Mouse (Mus musculus): ENCODE measurements around the gene Arhgap9. TPM values are rescaled to one million over a fixed set of nuclear protein-coding genes. Genes with fewer than 3 reads are reported as not detected.

Arhgap9 gene
- total and polyA plus RNA-seq, 2 experiments from 2014 or later, result 0.52 to 0.81 TPM

GRCm38 (mm10) chr10:127340577-127341359 lies 19.0 kb downstream of the Arhgap9 start:
- ATAC-seq, result no peak
- DNase-seq, result peak; percentile 22
- TF ChIP-seq CTCF (IDR thresholded peaks at IDR 0.05; ENCODE audit: low read depth), result no peak
- 3% methylated on average over 27 of the region's 27 CpGs for WGBS
- Histone ChIP-seq H3K27ac (ENCODE audit: low read depth, low read length) (no peak overlapping the region), H3K4me3 (ENCODE audit: low read depth, low read length) (peak overlapping the region; percentile 28), H3K27me3 (ENCODE audit: insufficient read depth, low read length) (peaks cover 30% of the 10 kb centered on the region), H3K36me3 (ENCODE audit: insufficient read depth) (no peaks in the 10 kb centered on the region), H3K4me1 (ENCODE audit: insufficient read depth) (peaks cover 13% of the 10 kb centered on the region), H3K4me2 (ENCODE audit: low read depth) (peak overlapping the region; percentile 53), H3K9me3 (ENCODE audit: low read length) (no peaks in the 10 kb centered on the region), H3K9ac (no peak overlapping the region)

- H3K9ac ChIP-seq, result no peak overlapping the region
- H3K4me3 ChIP-seq (ENCODE audit: low read depth, low read length), result peak overlapping the region; percentile 26; the same call in 1 of the 2 replicates
- H3K4me2 ChIP-seq (ENCODE audit: low read depth), result peak overlapping the region; percentile 53
- no peaks in the 10 kb centered on the region for H3K9me3 ChIP-seq (ENCODE audit: low read length)
- H3K36me3 ChIP-seq (ENCODE audit: insufficient read depth), result no peaks in the 10 kb centered on the region
- no peak for TF ChIP-seq CTCF (IDR thresholded peaks at IDR 0.05; ENCODE audit: low read depth)
- 2% methylated on average over 9 of the region's 11 CpGs for WGBS
- no peak overlapping the region for H3K27ac ChIP-seq (ENCODE audit: low read depth, low read length)
- peaks cover 30% of the 10 kb centered on the region for H3K27me3 ChIP-seq (ENCODE audit: insufficient read depth, low read length)
- ATAC-seq, result no peak
- peaks cover 13% of the 10 kb centered on the region for H3K4me1 ChIP-seq (ENCODE audit: insufficient read depth)
- DNase-seq, result no peak
These were observed 19.6 kb downstream of the Arhgap9 start for GRCm38 (mm10) chr10:127341360-127341690.

GRCm38 (mm10) chr10:127341891-127342639 lies 20.3 kb downstream of the Arhgap9 start, which contains the start of gene Gli1:
Gene Gli1, minus strand, starts transcription at chr10:127341974.
- TF ChIP-seq CTCF (IDR thresholded peaks at IDR 0.05; ENCODE audit: low read depth), result peak; percentile 89
- Histone ChIP-seq H3K27me3 (ENCODE audit: insufficient read depth, low read length) (peaks cover 30% of the 10 kb centered on the region), H3K9ac (no peak within 1 kb of the TSS), H3K27ac (ENCODE audit: low read depth, low read length) (no peak within 1 kb of the TSS), H3K36me3 (ENCODE audit: insufficient read depth) (no peaks in the 10 kb centered on the region), H3K4me2 (ENCODE audit: low read depth) (peak within 1 kb of the TSS; percentile 53), H3K4me1 (ENCODE audit: insufficient read depth) (peaks cover 13% of the 10 kb centered on the region), H3K4me3 (ENCODE audit: low read depth, low read length) (peak within 1 kb of the TSS; percentile 26), H3K9me3 (ENCODE audit: low read length) (no peaks in the 10 kb centered on the region)
- WGBS, result 2% methylated on average over 29 of the region's 29 CpGs
- peak; percentile 87 for DNase-seq
- peak; percentile 61 for ATAC-seq

GRCm38 (mm10) chr10:127343029-127343428 lies 21.3 kb downstream of the Arhgap9 start:
- H3K4me2 ChIP-seq (ENCODE audit: low read depth), result no peak overlapping the region
- WGBS, result 65% methylated on average over 3 of the region's 3 CpGs
- DNase-seq (no peak), ATAC-seq (no peak)
- H3K9ac ChIP-seq, result no peak overlapping the region
- H3K9me3 ChIP-seq (ENCODE audit: low read length), result no peaks in the 10 kb centered on the region
- no peak overlapping the region for H3K27ac ChIP-seq (ENCODE audit: low read depth, low read length)
- no peak overlapping the region for H3K4me3 ChIP-seq (ENCODE audit: low read depth, low read length)
- no peak for TF ChIP-seq CTCF (IDR thresholded peaks at IDR 0.05; ENCODE audit: low read depth)
- H3K4me1 ChIP-seq (ENCODE audit: insufficient read depth), result peaks cover 13% of the 10 kb centered on the region
- H3K36me3 ChIP-seq (ENCODE audit: insufficient read depth), result no peaks in the 10 kb centered on the region
- H3K27me3 ChIP-seq (ENCODE audit: insufficient read depth, low read length), result peaks cover 30% of the 10 kb centered on the region

GRCm38 (mm10) chr10:127346173-127346572 lies 24.4 kb downstream of the Arhgap9 start:
- Histone ChIP-seq H3K4me2 (ENCODE audit: low read depth) (no peak overlapping the region), H3K4me1 (ENCODE audit: insufficient read depth) (peaks cover 7% of the 10 kb centered on the region), H3K27ac (ENCODE audit: low read depth, low read length) (no peak overlapping the region), H3K4me3 (ENCODE audit: low read depth, low read length) (no peak overlapping the region), H3K36me3 (ENCODE audit: insufficient read depth) (no peaks in the 10 kb centered on the region), H3K27me3 (ENCODE audit: insufficient read depth, low read length) (peaks cover 11% of the 10 kb centered on the region), H3K9me3 (ENCODE audit: low read length) (no peaks in the 10 kb centered on the region), H3K9ac (no peak overlapping the region)
- WGBS, result 81% methylated on average over 3 of the region's 3 CpGs
- no peak for TF ChIP-seq CTCF (IDR thresholded peaks at IDR 0.05; ENCODE audit: low read depth)
- DNase-seq (no peak), ATAC-seq (no peak)

- no peaks in the 10 kb centered on the region for H3K36me3 ChIP-seq (ENCODE audit: insufficient read depth)
- no peak overlapping the region for H3K9ac ChIP-seq
- H3K4me1 ChIP-seq (ENCODE audit: insufficient read depth), result no peaks in the 10 kb centered on the region
- H3K4me2 ChIP-seq (ENCODE audit: low read depth), result no peak overlapping the region
- 70% methylated on average over 4 of the region's 4 CpGs for WGBS
- H3K9me3 ChIP-seq (ENCODE audit: low read length), result no peaks in the 10 kb centered on the region
- peak; percentile 40 for TF ChIP-seq CTCF (IDR thresholded peaks at IDR 0.05; ENCODE audit: low read depth)
- no peak overlapping the region for H3K27ac ChIP-seq (ENCODE audit: low read depth, low read length)
- no peak for ATAC-seq
- DNase-seq, result no peak
- H3K27me3 ChIP-seq (ENCODE audit: insufficient read depth, low read length), result no peaks in the 10 kb centered on the region
- no peak overlapping the region for H3K4me3 ChIP-seq (ENCODE audit: low read depth, low read length)
These were observed 27.2 kb downstream of the Arhgap9 start for GRCm38 (mm10) chr10:127348957-127349356.

- H3K9ac ChIP-seq, result no peak overlapping the region
- H3K9me3 ChIP-seq (ENCODE audit: low read length), result no peaks in the 10 kb centered on the region
- TF ChIP-seq CTCF (IDR thresholded peaks at IDR 0.05; ENCODE audit: low read depth), result no peak
- H3K4me3 ChIP-seq (ENCODE audit: low read depth, low read length), result no peak overlapping the region
- ATAC-seq (no peak), DNase-seq (no peak)
- no peak overlapping the region for H3K27ac ChIP-seq (ENCODE audit: low read depth, low read length)
- no peaks in the 10 kb centered on the region for H3K4me1 ChIP-seq (ENCODE audit: insufficient read depth)
- H3K27me3 ChIP-seq (ENCODE audit: insufficient read depth, low read length), result no peaks in the 10 kb centered on the region
- H3K36me3 ChIP-seq (ENCODE audit: insufficient read depth), result no peaks in the 10 kb centered on the region
- H3K4me2 ChIP-seq (ENCODE audit: low read depth), result no peak overlapping the region
- whole genome bisulfite sequencing, result 74% methylated on average over 8 of the region's 8 CpGs
These were observed 28.0 kb downstream of the Arhgap9 start for GRCm38 (mm10) chr10:127349810-127350209.

Data from forebrain, postnatal 0 days (tissue).